Mouse (Mus musculus): Measurements from ENCODE around the gene Gm43191. TPM values are rescaled to one million over a fixed set of nuclear protein-coding genes. Genes with fewer than 3 reads are reported as not detected.

The Gm43191 gene
- polyA plus RNA-seq (2015; fragmentation: Nextera tagmentation; extraction: Ambion mirVana) = not detected in 2 replicates

DNA sequence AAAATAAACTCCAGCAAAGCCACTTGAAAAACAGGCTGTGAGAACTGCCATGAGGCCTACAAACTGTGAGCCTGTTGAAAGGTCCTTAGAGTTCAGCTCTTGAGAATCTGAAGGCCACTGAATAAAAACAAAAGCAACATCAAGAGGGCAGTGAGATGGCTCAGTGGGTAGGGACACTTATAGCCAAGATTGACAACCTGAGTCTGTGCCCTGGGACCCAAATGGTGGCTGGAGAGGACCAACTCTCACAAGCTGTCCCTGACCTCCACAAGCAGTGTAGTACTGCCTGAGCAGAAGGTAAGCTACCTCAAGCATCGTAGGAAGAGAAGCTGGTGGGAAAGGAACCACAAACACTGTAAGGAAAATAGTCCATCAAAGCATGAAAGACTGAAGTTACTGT lies at the start of gene Gm43191:
Gene Gm43191 (minus strand): TSS at position 101 of the 400 bp plus-strand sequence.
- Histone ChIP-seq H3K36me3 (ENCODE audit: insufficient read depth, low read length) (no peaks in the 10 kb centered on the region), H3K9me3 (replicated peaks; ENCODE audit: low read length) (no peaks in the 10 kb centered on the region), H3K9ac (ENCODE audit: low read depth, low read length) (no peak within 1 kb of the TSS), H3K27me3 (ENCODE audit: insufficient read depth, low read length) (no peaks in the 10 kb centered on the region), H3K27ac (no peak within 1 kb of the TSS), H3K4me3 (replicated peaks; ENCODE audit: low read depth, low read length) (no peak within 1 kb of the TSS), H3K4me1 (replicated peaks; ENCODE audit: insufficient read depth, low read length) (no peaks in the 10 kb centered on the region), H3K4me2 (ENCODE audit: low read length) (no peak within 1 kb of the TSS)
- DNase-seq (ENCODE audit: low spot score) (no peak), ATAC-seq (replicated peaks; ENCODE audit: low FRiP score, low read depth) (no peak)
- no peak for TF ChIP-seq CTCF (IDR thresholded peaks at IDR 0.05; ENCODE audit: low read depth)
- 90% methylated on average over 1 of the region's 1 CpGs for WGBS

DNA sequence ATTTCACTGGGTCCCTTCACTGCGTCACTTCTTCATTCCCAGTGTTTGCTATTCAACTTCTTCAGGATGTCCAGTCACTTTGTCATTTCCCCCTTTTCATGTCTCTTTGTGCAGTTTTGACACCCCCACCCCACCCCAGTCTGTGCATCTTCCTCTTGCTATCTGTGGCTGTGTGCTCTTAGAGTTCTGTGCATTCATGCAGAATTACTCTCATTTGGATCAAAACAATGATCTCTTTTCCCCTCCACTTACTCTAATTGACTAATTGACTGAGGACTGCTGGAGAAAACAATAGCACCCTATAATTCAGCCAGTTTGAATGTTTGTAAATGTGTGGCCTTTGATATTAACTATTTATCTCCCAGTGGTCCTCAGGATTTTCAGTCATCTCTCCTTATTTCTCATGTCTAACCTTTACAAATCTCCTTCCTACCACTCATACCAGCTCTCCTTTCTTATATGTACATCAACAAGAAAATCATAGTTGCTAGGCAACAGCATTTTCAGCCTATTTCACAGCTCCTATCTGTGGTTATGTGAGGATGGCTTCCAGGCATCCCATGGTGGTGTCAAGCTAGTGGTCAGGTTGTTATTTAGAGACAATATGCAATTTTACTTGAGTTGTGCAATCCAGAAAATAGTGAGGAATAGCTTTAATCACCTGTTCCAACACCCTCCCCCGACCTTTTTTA lies 48.6 kb upstream of the Gm43191 start:
- no peak for TF ChIP-seq CTCF (IDR thresholded peaks at IDR 0.05; ENCODE audit: low read depth)
- H3K9me3 ChIP-seq (replicated peaks; ENCODE audit: low read length) = no peaks in the 10 kb centered on the region
- DNase-seq (ENCODE audit: low spot score) (no peak), ATAC-seq (replicated peaks; ENCODE audit: low FRiP score, low read depth) (no peak)
- WGBS = 76% methylated on average over 2 of the region's 2 CpGs
- H3K4me2 ChIP-seq (ENCODE audit: low read length) = no peak overlapping the region
- no peak overlapping the region for H3K4me3 ChIP-seq (replicated peaks; ENCODE audit: low read depth, low read length)
- no peaks in the 10 kb centered on the region for H3K36me3 ChIP-seq (ENCODE audit: insufficient read depth, low read length)
- H3K9ac ChIP-seq (ENCODE audit: low read depth, low read length) = no peak overlapping the region
- H3K4me1 ChIP-seq (replicated peaks; ENCODE audit: insufficient read depth, low read length) = 0 out of 2 replicates have a peak, but pooled peaks cover 4% of the 10 kb centered on the region
- H3K27me3 ChIP-seq (ENCODE audit: insufficient read depth, low read length) = no peaks in the 10 kb centered on the region
- H3K27ac ChIP-seq = no peak overlapping the region

DNA sequence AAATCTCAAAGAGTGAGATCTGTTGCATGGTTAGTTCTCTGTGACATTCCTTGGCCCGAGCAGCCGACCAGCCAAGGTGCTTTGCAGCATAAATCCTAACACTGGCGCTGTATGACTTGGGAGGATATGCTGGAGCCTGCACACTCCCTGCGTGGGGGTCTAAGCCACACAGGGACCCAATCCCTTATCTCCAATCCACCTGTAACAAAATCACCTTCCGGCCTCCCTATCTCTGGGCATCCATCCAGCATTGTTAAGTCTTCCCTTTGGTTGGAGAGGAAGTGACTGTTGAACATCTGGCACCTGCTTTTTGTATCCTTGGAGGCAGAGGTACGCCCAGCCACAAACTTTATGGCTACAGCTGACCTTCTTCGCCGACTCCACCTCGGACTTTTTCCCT lies 45.7 kb upstream of the Gm43191 start:
- no peak overlapping the region for H3K27ac ChIP-seq
- no peak; the same call in 1 of the 2 replicates for ATAC-seq (replicated peaks; ENCODE audit: low FRiP score, low read depth)

DNA sequence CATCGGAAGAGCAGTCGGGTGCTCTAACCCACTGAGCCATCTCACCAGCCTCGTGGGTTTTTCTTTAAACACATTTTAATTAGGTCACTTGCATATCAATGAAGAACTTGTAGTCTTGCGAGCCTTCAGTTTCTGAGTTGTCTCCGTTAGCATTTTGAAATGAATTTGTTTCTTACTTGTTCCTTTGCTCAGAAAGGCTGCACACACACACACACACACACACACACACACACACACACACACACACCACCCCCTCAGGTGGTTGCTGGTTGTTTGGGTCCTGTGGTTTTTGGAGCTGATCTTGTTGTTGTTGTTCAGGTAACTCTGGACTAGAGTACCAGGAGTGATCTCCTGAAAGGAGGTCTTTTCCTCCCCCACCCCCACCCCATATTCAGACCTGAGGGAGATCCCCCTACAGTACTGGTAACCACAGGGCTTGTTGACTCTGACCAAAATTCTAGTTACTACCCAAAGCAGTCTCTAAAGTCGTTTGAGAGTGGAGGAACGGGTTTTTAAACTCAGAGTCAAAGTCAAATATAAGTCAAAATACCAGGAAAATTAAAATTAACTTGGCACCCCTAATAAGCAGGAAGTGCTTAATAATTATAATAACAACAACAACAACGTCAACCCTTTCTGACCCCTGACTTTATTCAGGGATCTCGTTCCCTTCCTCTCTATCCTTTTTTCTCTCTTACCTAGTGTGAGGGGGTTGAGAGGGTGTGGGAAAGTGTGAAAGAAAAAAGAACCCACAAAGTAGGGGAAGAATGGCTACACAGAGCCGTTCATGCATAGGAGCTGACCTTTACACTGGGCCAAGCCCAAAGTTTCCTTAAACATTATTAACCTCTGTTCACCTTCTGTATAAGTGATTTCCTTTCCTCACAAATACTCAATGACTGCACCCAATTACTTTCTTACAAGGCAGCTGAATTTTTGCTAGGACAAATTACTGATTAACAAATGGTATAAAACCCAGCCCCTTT lies 42.7 kb upstream of the Gm43191 start:
- H3K36me3 ChIP-seq (ENCODE audit: insufficient read depth, low read length) = no peaks in the 10 kb centered on the region
- H3K9me3 ChIP-seq (replicated peaks; ENCODE audit: low read length) = no peaks in the 10 kb centered on the region
- peak overlapping the region; percentile 20; the same call in 1 of the 2 replicates for H3K27ac ChIP-seq
- DNase-seq (ENCODE audit: low spot score) (no peak), ATAC-seq (replicated peaks; ENCODE audit: low FRiP score, low read depth) (no peak)
- H3K9ac ChIP-seq (ENCODE audit: low read depth, low read length) = no peak overlapping the region
- H3K4me2 ChIP-seq (ENCODE audit: low read length) = no peak overlapping the region
- WGBS = 44% methylated on average over 10 of the region's 10 CpGs
- TF ChIP-seq CTCF (IDR thresholded peaks at IDR 0.05; ENCODE audit: low read depth) = no peak
- no peak overlapping the region for H3K4me3 ChIP-seq (replicated peaks; ENCODE audit: low read depth, low read length)
- H3K4me1 ChIP-seq (replicated peaks; ENCODE audit: insufficient read depth, low read length) = 0 out of 2 replicates have a peak, but pooled peaks cover 4% of the 10 kb centered on the region
- no peaks in the 10 kb centered on the region for H3K27me3 ChIP-seq (ENCODE audit: insufficient read depth, low read length)

More for the DNA sequence above, 45.7 kb upstream of the Gm43191 start:
- no peak overlapping the region for H3K9ac ChIP-seq (ENCODE audit: low read depth, low read length)
- H3K4me1 ChIP-seq (replicated peaks; ENCODE audit: insufficient read depth, low read length) = 0 out of 2 replicates have a peak, but pooled peaks cover 4% of the 10 kb centered on the region
- H3K36me3 ChIP-seq (ENCODE audit: insufficient read depth, low read length) = no peaks in the 10 kb centered on the region
- no peak for TF ChIP-seq CTCF (IDR thresholded peaks at IDR 0.05; ENCODE audit: low read depth)
- no peaks in the 10 kb centered on the region for H3K9me3 ChIP-seq (replicated peaks; ENCODE audit: low read length)
- no peak overlapping the region for H3K4me3 ChIP-seq (replicated peaks; ENCODE audit: low read depth, low read length)
- no peak overlapping the region for H3K4me2 ChIP-seq (ENCODE audit: low read length)
- WGBS = 17% methylated on average over 9 of the region's 9 CpGs
- DNase-seq (ENCODE audit: low spot score) = peak; percentile 48
- no peaks in the 10 kb centered on the region for H3K27me3 ChIP-seq (ENCODE audit: insufficient read depth, low read length)

DNA sequence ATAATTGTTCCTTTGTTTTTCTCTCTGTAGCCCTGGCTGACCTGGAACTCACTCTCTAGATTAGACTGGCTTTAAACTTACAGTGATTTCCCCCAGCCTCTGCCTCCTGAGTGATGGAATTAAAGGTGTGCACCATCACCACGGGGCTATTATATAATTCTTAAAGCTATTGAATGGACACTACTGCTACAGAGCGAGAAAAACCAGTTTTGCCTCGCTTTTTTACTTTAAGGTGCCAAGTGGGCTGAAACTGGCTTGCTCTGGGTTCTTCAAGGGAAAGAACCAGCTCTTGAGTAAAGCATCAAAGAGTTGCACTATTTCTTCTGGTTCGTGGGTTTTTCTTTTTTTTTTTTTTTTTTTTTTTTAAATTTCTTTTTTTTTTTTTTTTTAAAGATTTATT lies 41.9 kb upstream of the Gm43191 start:
- WGBS = 56% methylated on average over 4 of the region's 4 CpGs
- Histone ChIP-seq H3K9ac (ENCODE audit: low read depth, low read length) (no peak overlapping the region), H3K4me2 (ENCODE audit: low read length) (no peak overlapping the region), H3K4me3 (replicated peaks; ENCODE audit: low read depth, low read length) (no peak overlapping the region), H3K9me3 (replicated peaks; ENCODE audit: low read length) (no peaks in the 10 kb centered on the region), H3K4me1 (replicated peaks; ENCODE audit: insufficient read depth, low read length) (0 out of 2 replicates have a peak, but pooled peaks cover 4% of the 10 kb centered on the region), H3K27ac (no peak overlapping the region), H3K27me3 (ENCODE audit: insufficient read depth, low read length) (no peaks in the 10 kb centered on the region), H3K36me3 (ENCODE audit: insufficient read depth, low read length) (no peaks in the 10 kb centered on the region)
- DNase-seq (ENCODE audit: low spot score) = no peak
- no peak for TF ChIP-seq CTCF (IDR thresholded peaks at IDR 0.05; ENCODE audit: low read depth)
- no peak for ATAC-seq (replicated peaks; ENCODE audit: low FRiP score, low read depth)

DNA sequence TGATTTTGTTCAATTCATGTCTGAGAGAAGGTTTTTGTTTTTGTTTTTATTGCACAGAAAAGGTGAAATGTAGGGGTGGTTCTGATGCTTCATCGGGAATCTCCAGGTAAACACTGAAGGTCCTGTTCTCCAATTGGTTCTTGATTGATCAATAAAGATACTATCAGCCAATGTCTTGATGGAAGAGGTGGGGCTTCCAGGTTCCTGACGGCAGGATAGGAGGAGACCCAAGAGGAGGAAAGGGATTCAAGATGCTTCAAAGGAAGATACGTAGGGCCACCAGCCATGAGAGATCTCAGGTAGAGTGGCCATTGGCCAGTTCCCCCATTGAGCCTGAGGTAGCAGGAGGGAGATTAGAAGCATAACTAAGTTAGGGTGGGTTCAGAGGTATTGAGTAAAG lies 37.9 kb upstream of the Gm43191 start:
- H3K9me3 ChIP-seq (replicated peaks; ENCODE audit: low read length) = no peaks in the 10 kb centered on the region
- ATAC-seq (replicated peaks; ENCODE audit: low FRiP score, low read depth) (no peak), DNase-seq (ENCODE audit: low spot score) (no peak)
- no peaks in the 10 kb centered on the region for H3K27me3 ChIP-seq (ENCODE audit: insufficient read depth, low read length)
- no peaks in the 10 kb centered on the region for H3K36me3 ChIP-seq (ENCODE audit: insufficient read depth, low read length)
- WGBS = 68% methylated on average over 3 of the region's 3 CpGs
- no peaks in the 10 kb centered on the region for H3K4me1 ChIP-seq (replicated peaks; ENCODE audit: insufficient read depth, low read length)
- no peak for TF ChIP-seq CTCF (IDR thresholded peaks at IDR 0.05; ENCODE audit: low read depth)
- no peak overlapping the region for H3K27ac ChIP-seq
- no peak overlapping the region for H3K9ac ChIP-seq (ENCODE audit: low read depth, low read length)
- H3K4me2 ChIP-seq (ENCODE audit: low read length) = no peak overlapping the region
- H3K4me3 ChIP-seq (replicated peaks; ENCODE audit: low read depth, low read length) = no peak overlapping the region
